Mouse (Mus musculus) olfactory bulb, adult 2 months (tissue): Measurements from ENCODE around the gene Nhs.

ENCODE experiments used
- CTCF ChIP-seq: fragments of 200-500 bp; IDR thresholded peaks from 2 replicates; pipeline ENCODE4 v1.5.1; 2012; ENCODE audit warnings: low read depth, mild to moderate bottlenecking, low read length, moderate library complexity; ENCODE audit not compliant: insufficient read depth
- POLR2A ChIP-seq: fragments of 200-500 bp; IDR thresholded peaks from 2 replicates; pipeline ENCODE4 v1.6.1; 2012; ENCODE audit warnings: mild to moderate bottlenecking, low read depth, low read length, moderate library complexity; ENCODE audit not compliant: insufficient read depth

- TF ChIP-seq CTCF (no peak), POLR2A (no peak)
Observed at GRCm38 (mm10) chrX:162020039-162020566, 139.4 kb downstream of the Nhs start.
